Mouse (Mus musculus) gastrocnemius, postnatal 36 days (tissue): ENCODE measurements around the gene Mlec. TPM values are rescaled to one million over a fixed set of nuclear protein-coding genes. Genes with fewer than 3 reads are reported as not detected.

ENCODE experiments used
- DNase-seq, 2 experiments: peaks; one replicate each; pipeline ENCODE4 v3.0.0; 2022
- intact Hi-C: fragments of 180-260 bp; cut with DNase I; formaldehyde crosslinking; loops from one replicate; pipeline ENCODE4 v1.15.1; 2025
- long read RNA-seq, 2 experiments: library from polyadenylated mRNA; stranded (forward); transcript quantifications; one replicate each; pipeline ENCODE4 v2.0.0; 2021
- total RNA-seq, 2 experiments: library from RNA; stranded (reverse); gene quantifications; 2 replicates each; pipeline ENCODE4 v1.2.3; 2021

The Mlec gene
- 100 to 1,000 TPM; 163 to 241 TPM for total RNA-seq
- long read RNA-seq, experiment 1, full-length matches to known transcripts, result 43 of 116 reads
- long read RNA-seq, experiment 1, partial matches to known transcripts, result 6 of 116 reads
- long read RNA-seq, experiment 1, other reads (novel, unspliced or antisense), result 67 of 116 reads
- long read RNA-seq, experiment 2, full-length matches to known transcripts, result 44 of 101 reads
- long read RNA-seq, experiment 2, partial matches to known transcripts, result 2 of 101 reads
- long read RNA-seq, experiment 2, other reads (novel, unspliced or antisense), result 55 of 101 reads

- DNase-seq, result peak; percentile 97 to 98
- intact Hi-C loops, result no loop called here
Observed at GRCm38 (mm10) chr5:115158040-115158983, at the start of gene Mlec. Gene Mlec, minus strand, starts transcription at chr5:115158179.

DNA sequence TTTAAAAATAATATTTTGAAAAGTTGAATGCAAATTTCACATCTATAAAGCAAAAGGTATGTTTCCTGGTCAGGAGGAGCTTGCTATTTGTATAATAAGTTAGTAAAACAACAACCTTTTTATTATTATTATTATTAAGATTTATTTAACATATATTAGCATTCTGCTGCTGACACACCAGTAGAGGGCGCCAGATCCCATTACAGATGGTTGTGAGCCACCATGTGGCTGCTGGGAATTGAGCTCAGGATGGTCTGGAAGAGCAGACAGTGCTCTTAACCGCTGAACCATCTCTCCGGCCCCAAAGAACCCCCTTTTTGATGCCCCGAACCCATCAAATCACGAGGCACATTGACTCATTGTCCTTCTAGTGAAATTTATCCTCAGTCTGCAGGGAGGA is 49.3 kb upstream of the Mlec start:
- no peak for DNase-seq
- intact Hi-C loops, result no loop called here

DNA sequence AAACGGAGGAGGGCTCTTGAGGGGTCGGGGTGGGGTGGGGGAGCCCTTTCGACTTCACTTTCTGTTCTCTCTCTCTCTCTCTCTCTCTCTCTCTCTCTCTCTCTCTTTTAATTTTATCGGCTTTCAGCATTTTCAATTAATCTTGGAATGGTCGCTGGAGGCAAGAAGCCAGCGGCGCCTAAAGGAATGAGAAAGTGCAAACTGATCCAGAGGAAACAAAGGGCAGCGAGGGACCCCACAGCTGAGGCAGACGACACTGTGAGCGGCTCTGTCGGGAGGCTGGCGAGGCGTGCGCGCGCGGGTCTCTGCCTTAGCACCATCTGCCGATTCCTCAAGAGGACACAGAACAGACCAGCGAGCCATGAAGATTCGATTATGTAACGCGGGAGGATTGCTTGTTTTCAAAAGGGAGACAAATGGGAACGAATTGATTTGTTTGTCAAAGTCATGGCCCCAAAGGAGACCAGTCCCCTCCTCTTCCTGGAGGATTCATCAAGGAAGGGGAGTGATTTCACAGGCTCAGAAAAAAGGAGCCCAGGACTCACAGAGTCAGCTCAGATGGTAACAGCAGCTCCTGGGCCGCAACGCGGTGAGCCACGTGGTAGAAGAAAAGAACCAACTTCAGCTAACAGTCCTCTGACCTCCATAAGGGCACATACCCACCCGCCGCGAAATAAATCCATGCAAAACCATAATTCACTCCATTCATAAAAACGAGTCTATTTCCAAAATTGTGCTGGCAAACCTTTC is 46.8 kb upstream of the Mlec start:
- intact Hi-C loops, result no loop called here
- peak; percentile 22 to 58 for DNase-seq

DNA sequence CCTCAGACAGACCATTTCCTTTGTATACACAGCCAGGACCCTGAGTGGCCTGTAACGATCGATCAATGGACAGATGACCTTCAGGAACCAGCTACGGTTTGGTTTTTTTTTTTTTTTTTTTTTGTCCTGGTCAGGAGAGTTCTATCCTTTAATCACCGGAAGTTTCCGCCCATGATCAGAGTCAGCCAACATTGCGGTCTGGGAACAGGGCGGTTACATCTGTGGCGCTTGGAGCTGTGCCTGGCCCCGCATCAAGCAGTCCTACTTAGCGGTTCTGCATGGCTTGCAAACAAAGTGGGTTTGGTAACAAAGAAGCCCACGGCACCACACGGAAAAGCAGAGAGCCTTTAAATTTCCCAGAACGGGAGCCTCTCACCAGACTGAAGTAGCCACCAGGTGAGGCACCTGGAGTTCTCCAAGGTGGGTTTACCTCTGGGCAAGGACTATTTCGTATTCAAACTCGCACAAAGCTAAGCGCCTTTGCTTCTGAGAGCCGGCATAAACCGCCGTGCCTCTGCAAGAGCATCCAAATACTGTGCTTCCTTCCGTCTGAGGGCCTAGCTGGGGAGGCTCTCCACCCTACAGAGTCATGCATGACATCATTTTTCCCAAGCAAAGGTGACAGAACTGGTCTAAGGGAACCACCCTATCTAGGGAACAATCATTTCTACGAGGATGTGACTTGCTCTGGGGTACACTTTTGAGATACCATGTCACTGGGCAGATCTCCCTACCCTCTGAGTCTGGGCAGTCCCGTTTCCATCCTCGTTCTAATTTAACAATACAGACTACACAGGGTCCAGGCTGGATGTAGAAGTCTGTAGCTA is 46.0 kb upstream of the Mlec start:
- intact Hi-C loops, result no loop called here
- peak in 1 of 2 experiments; percentile 21 for DNase-seq

DNA sequence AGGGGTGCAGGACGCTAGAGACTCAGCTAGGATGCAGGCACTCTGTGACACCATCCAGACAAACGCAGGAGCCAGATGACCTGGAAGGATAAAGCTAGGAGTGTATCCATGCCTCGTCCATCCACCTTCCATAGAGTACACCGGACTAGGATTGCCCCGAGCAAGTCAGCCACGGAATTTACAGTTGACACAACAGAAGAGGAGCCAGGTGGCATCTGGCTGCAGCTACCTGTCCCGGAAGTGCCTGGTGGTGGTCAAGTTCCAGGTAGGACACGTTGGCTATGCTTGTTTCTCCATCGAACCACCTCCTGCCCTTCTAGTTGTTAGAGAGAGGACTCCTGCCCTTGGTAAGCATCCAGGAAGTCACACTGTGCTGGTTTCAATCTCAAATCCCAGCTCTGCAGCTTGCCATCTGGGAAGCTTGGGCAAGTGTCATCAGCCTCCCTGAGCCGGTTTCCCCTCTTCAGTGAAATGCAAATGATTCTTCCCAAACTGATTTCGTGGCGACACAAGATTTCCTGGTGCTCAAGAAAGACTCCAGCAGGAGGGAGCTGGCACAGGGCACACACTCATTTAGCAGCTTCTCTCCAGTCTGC is 36.7 kb upstream of the Mlec start:
- no peak for DNase-seq
- intact Hi-C loops, result no loop called here

- no peak for DNase-seq
- intact Hi-C loops, result no loop called here
Observed at GRCm38 (mm10) chr5:115193669-115194625, 36.0 kb upstream of the Mlec start, which contains the start of gene Cabp1. Gene Cabp1, minus strand, starts transcription at chr5:115194381.

- DNase-seq, result peak; percentile 43 to 53
- intact Hi-C loops, result no loop called here
Observed at GRCm38 (mm10) chr5:115193226-115193625, 35.2 kb upstream of the Mlec start.

- no peak for DNase-seq
- intact Hi-C loops, result no loop called here
Observed at GRCm38 (mm10) chr5:115192828-115193195, 34.8 kb upstream of the Mlec start.

GRCm38 (mm10) chr5:115191880-115192827 is 34.2 kb upstream of the Mlec start:
- no peak for DNase-seq
- intact Hi-C loops, result no loop called here

- no peak for DNase-seq
- intact Hi-C loops, result no loop called here
Observed at GRCm38 (mm10) chr5:115190081-115190480, 32.1 kb upstream of the Mlec start.

GRCm38 (mm10) chr5:115188824-115189223 is 30.8 kb upstream of the Mlec start:
- no peak for DNase-seq
- intact Hi-C loops, result loop anchor here (10.0 kb wide), 1 partner anchor 156 kb away; the partner anchor contains the start of genes Cox6a1, Gatc and Triap1

- DNase-seq, result peak; percentile 94
- intact Hi-C loops, result loop anchor here (1.0 to 10.0 kb wide), 2 partner anchors 48 to 157 kb away; partner anchors contain the start of genes Cox6a1, Gatc, Pop5 and Triap1
Observed at GRCm38 (mm10) chr5:115187188-115188131, 29.5 kb upstream of the Mlec start.

GRCm38 (mm10) chr5:115186371-115187073 is 28.5 kb upstream of the Mlec start:
- intact Hi-C loops, result loop anchor here (1.0 to 10.0 kb wide), 2 partner anchors 49 to 158 kb away; partner anchors contain the start of genes Cox6a1, Gatc, Pop5 and Triap1
- no peak for DNase-seq

DNA sequence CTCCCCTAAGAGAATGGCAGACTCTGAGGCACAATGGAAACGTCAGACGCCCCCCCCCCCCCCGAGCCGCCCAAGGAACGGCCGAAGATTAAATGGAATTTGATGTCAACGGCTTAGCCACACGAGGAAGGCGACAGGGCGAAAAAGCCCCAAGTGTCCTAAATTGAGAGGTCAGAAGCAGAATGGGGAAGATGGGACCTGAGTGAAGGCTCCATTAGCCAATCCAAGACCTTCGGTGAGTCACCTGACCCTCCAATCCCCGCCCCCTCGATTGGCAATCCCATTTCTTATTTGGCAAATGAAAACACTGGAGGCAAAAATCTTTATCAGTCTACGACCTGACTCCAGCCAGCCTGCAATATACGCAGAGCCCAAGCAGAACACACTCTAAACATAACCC is 26.7 kb upstream of the Mlec start:
- DNase-seq, result no peak
- intact Hi-C loops, result loop anchor here (10.0 kb wide), 1 partner anchor 160 kb away; the partner anchor contains the start of genes Cox6a1, Gatc and Triap1

GRCm38 (mm10) chr5:115183482-115183881 is 25.5 kb upstream of the Mlec start:
- intact Hi-C loops, result loop anchor here (10.0 kb wide), 1 partner anchor 161 kb away; the partner anchor contains the start of genes Cox6a1, Gatc and Triap1
- DNase-seq, result no peak
